ENCODE assay signal across 10 mouse cellular contexts in the genomic region with DNA sequence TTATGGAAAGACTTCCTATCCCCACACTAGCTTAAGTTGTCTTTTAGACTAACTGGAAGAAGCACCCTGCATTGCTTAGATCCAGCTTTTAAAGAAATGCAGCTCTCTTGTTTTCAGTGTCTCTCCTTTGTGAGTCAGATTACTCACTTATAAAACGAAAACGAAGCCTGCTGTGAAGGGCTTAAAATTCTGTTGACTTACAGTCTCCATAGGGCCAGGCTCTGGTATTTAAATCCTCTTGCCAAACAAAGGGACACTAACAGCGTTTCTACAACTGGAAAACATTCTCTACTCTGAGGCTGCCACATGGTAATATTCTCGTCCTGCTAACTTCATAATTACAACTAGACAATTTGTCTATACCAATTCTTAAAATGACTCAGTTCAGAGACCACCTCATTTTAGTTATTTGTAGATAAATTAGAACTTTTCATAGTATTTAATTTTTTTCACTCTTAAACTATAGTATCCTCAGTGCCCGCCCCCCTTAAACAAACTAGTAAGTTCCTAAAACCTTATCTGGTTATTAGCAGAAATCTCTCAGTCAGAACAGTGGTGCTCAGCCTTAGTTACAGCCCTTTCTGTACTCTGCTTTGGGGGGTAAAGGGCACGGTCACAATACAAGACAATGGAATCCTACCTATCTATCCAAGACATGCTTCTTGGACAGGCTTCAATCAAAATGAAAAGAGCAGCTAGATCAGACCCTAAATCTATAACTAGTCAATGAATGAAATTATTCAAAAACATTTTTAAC.
DNase-seq lines count a peak whose midpoint lies in the region; ATAC-seq and TF ChIP-seq lines count a peak whose summit lies in the region.
"Had no signal": no experiment of that assay in that cellular context is flagged by ENCODE, and none has a peak within 500 bp of the region (broad histone marks: within the 10 kb centered on the region; RNA-seq: fewer than 3 reads in every experiment).

No protein-coding gene starts in this region.

- no peaks in the 10 kb centered on the region for H3K79me2 ChIP-seq in MEL (ENCODE audit: control insufficient read depth, insufficient read depth, low read length, poor library complexity)

- H3K27me3 ChIP-seq in heart, postnatal 0 days (ENCODE audit: control insufficient read depth, insufficient read depth, low read length), result no peaks in the 10 kb centered on the region
- H3K27me3 ChIP-seq in MEL (ENCODE audit: control insufficient read depth in 1 of 2, insufficient read depth in 2 of 2, low read length in 2 of 2), result no peaks in the 10 kb centered on the region
- no peaks in the 10 kb centered on the region for H3K27me3 ChIP-seq in hindbrain, postnatal 0 days (ENCODE audit: insufficient read depth, low read length)

- no peak overlapping the region for H3K9ac ChIP-seq in heart, postnatal 0 days (replicated peaks; ENCODE audit: low read depth, low read length)
- peak overlapping the region; percentile 29 for H3K9ac ChIP-seq in MEL (ENCODE audit: control insufficient read depth, low read depth, low read length, poor library complexity, severe bottlenecking)
- no peak overlapping the region for H3K9ac ChIP-seq in hindbrain, postnatal 0 days (replicated peaks; ENCODE audit: low read length)

- no peak for TF ChIP-seq POLR2A in MEL (IDR thresholded peaks at IDR 0.05; ENCODE audit: control insufficient read depth in 1 of 2, insufficient read depth in 1 of 2, low read depth in 1 of 2, low read length in 2 of 2, poor library complexity in 1 of 2)

- TF ChIP-seq CTCF in heart, postnatal 0 days (IDR thresholded peaks at IDR 0.05; ENCODE audit: low read depth), result no peak
- no peak for TF ChIP-seq CTCF in MEL (IDR thresholded peaks at IDR 0.05 in 2 of 3, conservative IDR thresholded peaks at IDR 0.05 in 1 of 3; ENCODE audit: control insufficient read depth in 1 of 3, insufficient read depth in 1 of 3, low read depth in 2 of 3, low read length in 3 of 3, poor library complexity in 1 of 3, severe bottlenecking in 1 of 3)
- no peak for TF ChIP-seq CTCF in hindbrain, postnatal 0 days (IDR thresholded peaks at IDR 0.05; ENCODE audit: low read depth)

- TF ChIP-seq RAD21 in MEL (IDR thresholded peaks at IDR 0.05; ENCODE audit: low read depth, low read length), result no peak

- H3K4me3 ChIP-seq in heart, postnatal 0 days (ENCODE audit: low read depth, low read length), result no peak overlapping the region
- no peak overlapping the region for H3K4me3 ChIP-seq in MEL (ENCODE audit: control insufficient read depth in 1 of 2, insufficient read depth in 1 of 2, low read depth in 2 of 2, low read length in 2 of 2)
- no peak overlapping the region for H3K4me3 ChIP-seq in hindbrain, postnatal 0 days (ENCODE audit: low read length)

- H3K9me3 ChIP-seq in heart, postnatal 0 days (replicated peaks; ENCODE audit: control insufficient read depth, low read length), result no peaks in the 10 kb centered on the region
- H3K9me3 ChIP-seq in MEL (replicated peaks; ENCODE audit: insufficient read depth, low read length), result no peaks in the 10 kb centered on the region
- H3K9me3 ChIP-seq in hindbrain, postnatal 0 days (ENCODE audit: low read length), result no peaks in the 10 kb centered on the region

- peaks cover 27% of the 10 kb centered on the region for H3K4me1 ChIP-seq in heart, postnatal 0 days (ENCODE audit: control insufficient read depth, insufficient read depth)
- peaks cover 46 to 52% of the 10 kb centered on the region in 2 experiments for H3K4me1 ChIP-seq in MEL (ENCODE audit: control insufficient read depth in 1 of 2, insufficient read depth in 2 of 2, low read length in 2 of 2)
- H3K4me1 ChIP-seq in hindbrain, postnatal 0 days (ENCODE audit: insufficient read depth, low read length), result peaks cover 6% of the 10 kb centered on the region

- H3K4me2 ChIP-seq in heart, postnatal 0 days (ENCODE audit: low read depth, low read length), result no peak overlapping the region
- H3K4me2 ChIP-seq in hindbrain, postnatal 0 days (ENCODE audit: low read depth, low read length), result no peak overlapping the region

- DNase-seq in heart, postnatal 0 days (ENCODE audit: low spot score), result no peak
- no peak for DNase-seq in heart, adult 8-10 months (ENCODE audit: low spot score)
- DNase-seq in A20 (ENCODE audit: low read depth, low spot score), result peak; percentile 28
- DNase-seq in MEL (ENCODE audit: low read depth, low spot score), result peak; percentile 65
- no peak for DNase-seq in hindbrain, postnatal 0 days (ENCODE audit: low spot score)
- no peak for DNase-seq in gastrocnemius, postnatal 10 days
- DNase-seq in testis, postnatal 10 days (ENCODE audit: low spot score), result no peak
- DNase-seq in spleen, adult 18-20 months, result no peak
- DNase-seq: cerebellum, adult 11 months; heart, postnatal 36 days had no signal

- no peak for TF ChIP-seq EP300 in heart, postnatal 0 days (IDR thresholded peaks at IDR 0.05; ENCODE audit: low read depth)
- TF ChIP-seq EP300 in MEL (IDR thresholded peaks at IDR 0.05; ENCODE audit: low read depth in 1 of 2, low read length in 2 of 2), result 0 out of 4 replicates have a peak, but pooled peaks of 1 of the 2 experiments have one; percentile 15

- no peaks in the 10 kb centered on the region for H3K36me3 ChIP-seq in heart, postnatal 0 days (replicated peaks; ENCODE audit: control insufficient read depth, insufficient read depth, low read length)
- peaks cover 0 to 59% of the 10 kb centered on the region in 2 experiments; a peak in 2 of 4 replicates for H3K36me3 ChIP-seq in MEL (ENCODE audit: control insufficient read depth in 1 of 2, insufficient read depth in 2 of 2, low read length in 2 of 2)
- H3K36me3 ChIP-seq in hindbrain, postnatal 0 days (ENCODE audit: insufficient read depth, low read length), result no peaks in the 10 kb centered on the region

- H3K27ac ChIP-seq in heart, postnatal 0 days (ENCODE audit: low read depth), result peak overlapping the region; percentile 68; the same call in 1 of the 2 replicates
- peak overlapping the region; percentile 80 for H3K27ac ChIP-seq in MEL (ENCODE audit: control insufficient read depth, low read depth, low read length)
- H3K27ac ChIP-seq in hindbrain, postnatal 0 days, result peak overlapping the region; percentile 54; the same call in 1 of the 2 replicates

- WGBS in heart, postnatal 0 days, result 61% methylated on average over 6 of the region's 6 CpGs
- 35% methylated on average over 6 of the region's 6 CpGs for WGBS in hindbrain, postnatal 0 days

- no peak for ATAC-seq in heart, postnatal 0 days (ENCODE audit: insufficient read depth, low read depth)
- no peak for ATAC-seq in hindbrain, postnatal 0 days

TF ChIP-seq in MEL, 35 proteins besides CTCF, POLR2A, EP300 and RAD21 (continues in another document):
- TF ChIP-seq MYB (IDR thresholded peaks at IDR 0.05; ENCODE audit: low read depth, low read length) (no peak), BHLHE40 (IDR thresholded peaks at IDR 0.05; ENCODE audit: borderline replicate concordance, low read depth, low read length) (no peak), UBTF (IDR thresholded peaks at IDR 0.05; ENCODE audit: borderline replicate concordance, insufficient read depth, low read depth, low read length) (no peak), NRF1 (IDR thresholded peaks at IDR 0.05; ENCODE audit: insufficient read depth, low read depth, low read length, poor library complexity, severe bottlenecking) (no peak), POLR2AphosphoS5 (IDR thresholded peaks at IDR 0.05; ENCODE audit: borderline replicate concordance, low read depth, low read length) (no peak), RCOR1 (IDR thresholded peaks at IDR 0.05; ENCODE audit: low read depth, low read length) (no peak), MAFK (IDR thresholded peaks at IDR 0.05; ENCODE audit: borderline replicate concordance, low read depth, low read length) (no peak), KAT2A (conservative IDR thresholded peaks at IDR 0.05; ENCODE audit: low read depth, low read length) (no peak), ZMIZ1 (IDR thresholded peaks at IDR 0.05; ENCODE audit: low read depth, low read length) (no peak), GABPA (IDR thresholded peaks at IDR 0.05; ENCODE audit: low read depth, low read length) (no peak), ZKSCAN1 (IDR thresholded peaks at IDR 0.05; ENCODE audit: low read depth, low read length) (no peak), USF2 (IDR thresholded peaks at IDR 0.05; ENCODE audit: borderline replicate concordance in 1 of 2, insufficient read depth in 1 of 2, low read depth in 1 of 2, low read length in 2 of 2) (no peak), MYC (IDR thresholded peaks at IDR 0.05; ENCODE audit: low read depth, low read length) (no peak), MXI1 (IDR thresholded peaks at IDR 0.05; ENCODE audit: low read depth, low read length) (no peak), HCFC1 (IDR thresholded peaks at IDR 0.05; ENCODE audit: low read depth, low read length) (no peak), MAX (IDR thresholded peaks at IDR 0.05; ENCODE audit: low read length) (no peak), JUND (IDR thresholded peaks at IDR 0.05; ENCODE audit: low read depth, low read length) (no peak), E2F4 (IDR thresholded peaks at IDR 0.05; ENCODE audit: borderline replicate concordance, low read depth, low read length) (no peak), SIN3A (IDR thresholded peaks at IDR 0.05; ENCODE audit: low read length) (0 out of 2 replicates have a peak, but pooled peaks have one; percentile 9), GATA1 (IDR thresholded peaks at IDR 0.05; ENCODE audit: low read depth, low read length) (peak; percentile 57), ELF1 (IDR thresholded peaks at IDR 0.05; ENCODE audit: low read depth, low read length) (no peak), NELFE (IDR thresholded peaks at IDR 0.05; ENCODE audit: low read depth, low read length) (no peak), TCF12 (IDR thresholded peaks at IDR 0.05; ENCODE audit: low read depth, low read length) (no peak), CHD2 (IDR thresholded peaks at IDR 0.05; ENCODE audit: low read length) (no peak), SMC3 (IDR thresholded peaks at IDR 0.05; ENCODE audit: low read depth, low read length) (no peak), CHD1 (IDR thresholded peaks at IDR 0.05; ENCODE audit: low read depth, low read length) (0 out of 2 replicates have a peak, but pooled peaks have one; percentile 54), TAL1 (IDR thresholded peaks at IDR 0.05; ENCODE audit: low read length) (peak; percentile 67), TBP (IDR thresholded peaks at IDR 0.05; ENCODE audit: low read depth, low read length) (no peak), ETS1 (IDR thresholded peaks at IDR 0.05; ENCODE audit: low read depth, low read length) (no peak; the same call in 1 of the 2 replicates), POLR2AphosphoS2 (IDR thresholded peaks at IDR 0.05; ENCODE audit: low read length) (no peak), ZC3H11A (IDR thresholded peaks at IDR 0.05; ENCODE audit: low read depth, low read length) (no peak), MAZ (IDR thresholded peaks at IDR 0.05; ENCODE audit: low read depth, low read length) (no peak), ZNF384 (IDR thresholded peaks at IDR 0.05; ENCODE audit: low read depth, low read length) (0 out of 2 replicates have a peak, but pooled peaks have one; percentile 50)

Comparison
In these comparisons a context has a peak if more than half of its experiments do, and no peak if none do; other contexts are left out.
1. DNase-seq: peak in A20 (single experiment) and MEL (single experiment); none in heart, postnatal 0 days (single experiment), heart, adult 8-10 months (single experiment), hindbrain, postnatal 0 days (single experiment), gastrocnemius, postnatal 10 days (single experiment), testis, postnatal 10 days (single experiment) and spleen, adult 18-20 months (0 of 2).
2. Peak in every context shown above with its lines, with median percentiles within 50 percentile points of each other: H3K27ac ChIP-seq.